Mouse (Mus musculus): Measurements from ENCODE around the gene Zfyve28.

GRCm38 (mm10) chr5:34170726-34171125 lies 117.5 kb downstream of the Zfyve28 start:
- TF ChIP-seq POLR2A (IDR thresholded peaks at IDR 0.05; ENCODE audit: insufficient read depth, low read depth, low read length) (0 out of 2 replicates have a peak, but pooled peaks have one; percentile 9), CTCF (IDR thresholded peaks at IDR 0.05) (no peak), EP300 (IDR thresholded peaks at IDR 0.05; ENCODE audit: insufficient read depth, low read depth, low read length) (no peak)
